Mouse (Mus musculus): ENCODE measurements at regions not wholly inside any gene's neighbourhood (a gene's known extent, or its start where the extent isn't known, plus 50 kb on each side); places are given as distances from the start of the nearest gene placed in this dataset.

DNA sequence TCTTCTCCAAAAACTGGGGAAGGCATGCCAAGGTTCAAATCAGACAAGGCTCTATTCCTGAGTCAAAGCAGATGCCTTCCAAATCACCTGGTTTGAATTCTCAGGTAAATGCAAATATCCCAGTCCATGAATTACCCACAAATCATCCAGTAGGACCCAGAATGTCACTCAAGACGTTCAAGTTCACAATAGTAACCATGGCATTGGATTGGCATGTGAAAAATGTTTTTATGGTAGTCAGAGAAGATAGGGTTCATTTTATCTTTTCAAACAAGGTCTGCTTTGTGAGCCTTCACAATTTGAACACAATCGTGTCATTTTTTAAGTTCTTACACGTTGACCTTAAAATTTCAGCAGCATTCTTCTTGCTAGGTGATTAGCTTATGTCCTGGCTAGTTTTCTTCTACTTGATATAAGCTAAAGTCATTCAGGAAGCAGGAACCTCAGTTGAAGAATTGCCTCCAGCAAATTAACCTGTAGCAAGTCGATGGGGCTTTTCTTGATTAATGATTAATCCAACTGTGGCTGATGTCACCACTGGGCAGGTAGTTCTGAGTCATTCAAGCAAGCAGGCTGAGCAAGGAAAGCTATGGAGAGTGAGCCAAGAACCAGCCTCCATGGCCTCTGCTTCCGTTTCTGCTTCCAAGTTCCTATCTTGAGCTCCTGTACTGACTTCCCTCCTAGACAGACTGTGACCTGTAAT, 165.3 kb upstream of the Sox11 start:
- Histone ChIP-seq H3K4me2 (replicated peaks; ENCODE audit: low read depth, low read length) (no peak overlapping the region), H3K4me1 (ENCODE audit: insufficient read depth, low read length) (peaks cover 18% of the 10 kb centered on the region), H3K4me3 (ENCODE audit: low read length) (no peak overlapping the region), H3K27me3 (ENCODE audit: insufficient read depth, low read length) (no peaks in the 10 kb centered on the region), H3K36me3 (ENCODE audit: insufficient read depth, low read length) (no peaks in the 10 kb centered on the region), H3K9ac (replicated peaks; ENCODE audit: low read length) (no peak overlapping the region), H3K27ac (ENCODE audit: low read length) (peak overlapping the region; percentile 66), H3K9me3 (ENCODE audit: low read length) (no peaks in the 10 kb centered on the region)
- ATAC-seq (ENCODE audit: low FRiP score, low TSS enrichment): peak; percentile 92
- 47% methylated on average over 5 of the region's 5 CpGs for WGBS

DNA sequence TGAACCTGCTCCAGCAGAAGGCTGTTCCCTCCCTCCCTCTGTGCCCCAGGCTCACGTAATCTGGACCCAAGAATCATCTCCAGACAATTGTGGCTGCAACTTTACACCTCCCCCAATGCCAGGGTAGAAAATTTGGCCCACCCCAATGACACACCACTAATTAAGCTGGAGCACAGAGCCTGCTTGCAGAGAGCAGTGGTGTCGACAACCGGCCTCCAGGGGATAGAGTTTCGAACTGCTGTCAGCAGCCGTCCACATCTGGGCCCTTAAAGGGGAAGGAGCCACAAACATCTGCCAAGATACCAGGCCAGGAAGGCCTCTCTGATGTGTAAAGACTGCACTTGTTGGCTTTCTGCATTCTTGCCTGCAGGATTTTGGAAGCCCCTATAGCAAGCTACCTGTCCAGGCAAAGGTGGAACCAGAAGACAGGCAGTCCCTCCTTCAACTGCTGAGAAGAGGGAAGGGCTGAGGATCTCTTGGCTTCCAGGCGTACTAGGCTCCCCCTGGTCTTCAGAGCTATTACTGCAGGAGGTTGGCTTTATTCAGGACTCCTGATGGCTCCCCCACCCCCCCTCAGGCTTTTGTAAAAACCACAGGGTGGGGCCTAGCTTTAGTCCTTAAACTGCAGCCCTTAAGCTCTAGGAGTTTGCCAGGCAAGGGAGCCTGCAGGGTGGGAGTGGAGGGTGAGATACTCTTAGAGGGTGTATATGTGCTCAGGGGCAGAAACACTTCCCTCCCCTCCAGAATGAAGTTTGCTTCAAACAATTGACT, 160.5 kb upstream of the Sox11 start:
- Histone ChIP-seq H3K36me3 (ENCODE audit: insufficient read depth, low read length) (no peaks in the 10 kb centered on the region), H3K27me3 (ENCODE audit: insufficient read depth, low read length) (no peaks in the 10 kb centered on the region), H3K27ac (ENCODE audit: low read length) (no peak overlapping the region), H3K9ac (replicated peaks; ENCODE audit: low read length) (no peak overlapping the region), H3K4me1 (ENCODE audit: insufficient read depth, low read length) (peaks cover 20% of the 10 kb centered on the region), H3K4me3 (ENCODE audit: low read length) (no peak overlapping the region), H3K4me2 (replicated peaks; ENCODE audit: low read depth, low read length) (no peak overlapping the region), H3K9me3 (ENCODE audit: low read length) (no peaks in the 10 kb centered on the region)
- peak; percentile 40; the same call in 1 of the 2 replicates for ATAC-seq (ENCODE audit: low FRiP score, low TSS enrichment)
- 29% methylated on average over 6 of the region's 6 CpGs for WGBS

DNA sequence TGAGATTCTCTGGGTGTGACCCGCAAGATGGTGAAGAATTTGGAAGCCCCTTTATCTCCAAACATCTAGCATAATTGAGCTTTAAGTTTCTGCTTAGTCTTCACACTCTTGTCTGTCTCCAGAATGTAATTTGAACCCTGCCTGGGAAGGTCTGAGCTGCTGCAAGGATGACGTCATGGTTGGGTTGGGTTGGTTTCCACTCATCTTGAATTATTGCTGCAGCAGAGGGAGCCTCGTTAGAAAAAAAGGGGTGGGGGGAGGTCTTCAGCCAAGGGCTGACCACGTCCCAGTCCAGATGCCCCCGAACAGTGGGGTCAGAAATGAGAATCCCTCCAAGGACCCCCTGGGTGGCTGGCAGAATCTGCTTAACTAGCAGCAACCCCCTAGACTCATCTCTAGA, 158.1 kb upstream of the Sox11 start:
- peak; percentile 70 for ATAC-seq (ENCODE audit: low FRiP score, low TSS enrichment)
- H3K9me3 ChIP-seq (ENCODE audit: low read length): no peaks in the 10 kb centered on the region
- no peak overlapping the region for H3K9ac ChIP-seq (replicated peaks; ENCODE audit: low read length)
- H3K27me3 ChIP-seq (ENCODE audit: insufficient read depth, low read length): no peaks in the 10 kb centered on the region
- peaks cover 20% of the 10 kb centered on the region for H3K4me1 ChIP-seq (ENCODE audit: insufficient read depth, low read length)
- H3K27ac ChIP-seq (ENCODE audit: low read length): no peak overlapping the region
- 20% methylated on average over 5 of the region's 5 CpGs for WGBS
- no peaks in the 10 kb centered on the region for H3K36me3 ChIP-seq (ENCODE audit: insufficient read depth, low read length)
- no peak overlapping the region for H3K4me3 ChIP-seq (ENCODE audit: low read length)
- H3K4me2 ChIP-seq (replicated peaks; ENCODE audit: low read depth, low read length): no peak overlapping the region

DNA sequence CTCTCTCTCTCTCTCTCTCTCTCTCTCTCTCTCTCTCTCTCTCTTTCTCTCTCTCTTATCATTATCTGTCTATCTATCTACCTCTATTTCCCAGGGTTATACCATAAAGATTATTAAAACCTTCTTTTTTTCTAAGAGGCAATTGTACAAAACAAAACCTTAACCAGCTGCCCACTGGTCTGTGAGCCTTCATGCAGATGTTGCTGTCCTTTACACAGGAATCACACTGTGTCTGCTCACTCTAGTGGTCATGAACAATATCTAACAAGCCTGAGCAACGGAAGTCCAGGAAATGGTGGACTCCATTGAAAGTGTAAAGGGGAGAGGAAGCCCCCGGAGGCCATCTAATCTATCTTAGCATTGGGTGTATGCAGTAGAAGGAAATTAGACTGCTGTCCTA, 156.9 kb upstream of the Sox11 start:
- H3K9ac ChIP-seq (replicated peaks; ENCODE audit: low read length): no peak overlapping the region
- no peak overlapping the region for H3K27ac ChIP-seq (ENCODE audit: low read length)
- no peak overlapping the region for H3K4me3 ChIP-seq (ENCODE audit: low read length)
- H3K4me2 ChIP-seq (replicated peaks; ENCODE audit: low read depth, low read length): no peak overlapping the region
- H3K27me3 ChIP-seq (ENCODE audit: insufficient read depth, low read length): no peaks in the 10 kb centered on the region
- no peaks in the 10 kb centered on the region for H3K36me3 ChIP-seq (ENCODE audit: insufficient read depth, low read length)
- no peak for ATAC-seq (ENCODE audit: low FRiP score, low TSS enrichment)
- H3K9me3 ChIP-seq (ENCODE audit: low read length): no peaks in the 10 kb centered on the region
- 59% methylated on average over 2 of the region's 2 CpGs for WGBS
- peaks cover 20% of the 10 kb centered on the region for H3K4me1 ChIP-seq (ENCODE audit: insufficient read depth, low read length)

DNA sequence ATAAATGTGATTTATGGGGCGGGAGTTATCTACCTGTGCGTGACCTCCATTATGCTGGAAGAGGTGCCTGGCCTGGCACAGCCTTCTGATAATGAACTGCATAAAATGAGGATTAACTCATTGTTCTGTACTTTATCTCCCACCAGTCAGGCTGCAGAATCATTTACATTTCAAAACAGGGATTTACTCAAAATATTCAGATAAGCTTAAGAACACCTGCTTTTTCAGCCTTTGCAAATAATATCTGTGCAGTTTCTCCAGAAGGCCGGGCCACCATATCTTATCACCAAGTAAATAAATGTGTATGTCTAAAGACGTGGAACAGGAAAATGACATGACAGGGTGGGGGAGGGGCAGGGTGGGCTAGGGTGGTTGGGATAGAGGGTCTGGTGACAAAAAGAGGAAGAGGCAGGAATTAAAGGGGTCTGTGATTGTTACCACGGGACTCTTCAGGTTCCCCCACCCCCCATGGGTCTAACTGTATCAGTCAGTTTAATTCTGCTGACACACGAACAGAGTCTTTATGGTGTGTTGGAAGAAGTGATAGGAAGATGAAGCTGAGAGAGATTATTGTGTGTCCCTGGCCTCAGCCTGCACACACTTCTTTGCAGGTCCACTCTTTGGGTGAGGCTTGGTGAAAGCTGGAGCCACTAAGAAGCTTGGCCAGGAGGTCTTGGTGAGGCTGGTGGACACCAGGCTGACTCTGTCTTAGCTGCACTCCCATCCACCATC, 154.6 kb upstream of the Sox11 start:
- H3K36me3 ChIP-seq (ENCODE audit: insufficient read depth, low read length): no peaks in the 10 kb centered on the region
- no peak overlapping the region for H3K27ac ChIP-seq (ENCODE audit: low read length)
- no peaks in the 10 kb centered on the region for H3K9me3 ChIP-seq (ENCODE audit: low read length)
- H3K4me2 ChIP-seq (replicated peaks; ENCODE audit: low read depth, low read length): no peak overlapping the region
- no peak for ATAC-seq (ENCODE audit: low FRiP score, low TSS enrichment)
- 62% methylated on average over 6 of the region's 6 CpGs for WGBS
- no peaks in the 10 kb centered on the region for H3K27me3 ChIP-seq (ENCODE audit: insufficient read depth, low read length)
- no peak overlapping the region for H3K4me3 ChIP-seq (ENCODE audit: low read length)
- peaks cover 27% of the 10 kb centered on the region for H3K4me1 ChIP-seq (ENCODE audit: insufficient read depth, low read length)
- H3K9ac ChIP-seq (replicated peaks; ENCODE audit: low read length): no peak overlapping the region

DNA sequence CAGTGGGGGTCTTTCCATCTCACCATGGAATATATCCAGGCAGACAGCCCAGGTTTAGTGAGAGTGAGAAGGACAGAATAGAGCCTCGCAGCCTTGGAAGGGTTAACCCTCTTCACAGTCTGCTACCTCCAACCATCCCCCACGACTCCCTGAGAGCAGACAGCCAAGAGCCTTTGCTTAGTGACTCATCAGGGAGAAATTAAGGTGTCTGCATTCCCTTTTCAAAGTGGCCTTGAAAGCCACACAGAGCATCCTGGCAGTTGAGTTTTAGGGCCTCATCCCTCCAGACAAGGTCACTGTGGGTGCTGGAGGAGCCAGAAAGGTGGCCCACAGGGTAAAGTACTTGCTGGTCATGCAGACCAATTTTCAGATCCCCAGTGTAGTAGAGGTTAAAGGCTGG, 149.9 kb upstream of the Sox11 start:
- no peak overlapping the region for H3K4me2 ChIP-seq (replicated peaks; ENCODE audit: low read depth, low read length)
- 8% methylated on average over 2 of the region's 2 CpGs for WGBS
- no peaks in the 10 kb centered on the region for H3K9me3 ChIP-seq (ENCODE audit: low read length)
- no peak overlapping the region for H3K9ac ChIP-seq (replicated peaks; ENCODE audit: low read length)
- peaks cover 17% of the 10 kb centered on the region for H3K4me1 ChIP-seq (ENCODE audit: insufficient read depth, low read length)
- H3K27me3 ChIP-seq (ENCODE audit: insufficient read depth, low read length): no peaks in the 10 kb centered on the region
- H3K27ac ChIP-seq (ENCODE audit: low read length): no peak overlapping the region
- ATAC-seq (ENCODE audit: low FRiP score, low TSS enrichment): peak; percentile 85
- no peak overlapping the region for H3K4me3 ChIP-seq (ENCODE audit: low read length)
- H3K36me3 ChIP-seq (ENCODE audit: insufficient read depth, low read length): no peaks in the 10 kb centered on the region

DNA sequence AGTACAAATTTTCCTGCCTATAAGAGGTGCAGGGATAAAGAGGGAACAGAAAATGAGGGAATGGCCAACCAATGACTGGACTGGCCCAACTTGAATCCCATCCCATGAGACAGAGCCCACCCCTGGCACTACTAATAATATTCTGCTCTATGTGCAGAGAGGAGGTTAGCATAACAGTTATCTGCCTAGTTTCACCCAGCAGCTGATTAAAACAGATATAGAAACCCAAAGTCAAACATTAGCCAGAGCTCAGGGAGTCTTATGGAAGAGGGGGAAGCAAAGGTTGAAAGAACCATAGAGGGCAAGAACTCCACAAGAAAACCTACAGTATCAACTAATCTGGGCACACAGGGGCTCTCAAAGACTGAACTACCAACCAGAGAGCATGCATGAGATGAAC, 138.9 kb upstream of the Sox11 start:
- no peak overlapping the region for H3K9ac ChIP-seq (replicated peaks; ENCODE audit: low read length)
- H3K4me2 ChIP-seq (replicated peaks; ENCODE audit: low read depth, low read length): no peak overlapping the region
- peak overlapping the region; percentile 28; the same call in 1 of the 2 replicates for H3K27ac ChIP-seq (ENCODE audit: low read length)
- peaks cover 6% of the 10 kb centered on the region; the same call in 1 of the 2 replicates for H3K4me1 ChIP-seq (ENCODE audit: insufficient read depth, low read length)
- ATAC-seq (ENCODE audit: low FRiP score, low TSS enrichment): no peak
- H3K36me3 ChIP-seq (ENCODE audit: insufficient read depth, low read length): no peaks in the 10 kb centered on the region
- H3K4me3 ChIP-seq (ENCODE audit: low read length): no peak overlapping the region
- no peaks in the 10 kb centered on the region for H3K9me3 ChIP-seq (ENCODE audit: low read length)
- H3K27me3 ChIP-seq (ENCODE audit: insufficient read depth, low read length): no peaks in the 10 kb centered on the region

DNA sequence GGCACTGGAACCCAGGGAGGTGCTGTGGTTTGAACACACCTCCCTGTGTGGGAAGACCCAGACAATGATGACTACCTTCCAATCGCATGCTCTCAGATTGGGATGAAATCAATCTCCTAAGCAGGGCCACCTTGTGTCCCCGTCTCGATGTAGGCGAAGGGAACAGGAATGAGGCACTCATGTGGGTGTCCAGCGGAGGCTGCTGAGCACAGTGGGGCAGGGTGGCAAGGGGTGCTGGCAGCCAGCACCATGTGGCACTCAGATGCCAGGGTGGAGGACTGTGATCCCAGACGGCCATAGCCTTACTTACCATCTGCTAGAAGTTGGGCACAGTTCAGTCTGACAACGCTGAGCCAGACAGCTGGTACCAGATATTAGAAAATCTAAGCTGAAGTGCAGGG, 137.2 kb upstream of the Sox11 start:
- no peaks in the 10 kb centered on the region for H3K27me3 ChIP-seq (ENCODE audit: insufficient read depth, low read length)

DNA sequence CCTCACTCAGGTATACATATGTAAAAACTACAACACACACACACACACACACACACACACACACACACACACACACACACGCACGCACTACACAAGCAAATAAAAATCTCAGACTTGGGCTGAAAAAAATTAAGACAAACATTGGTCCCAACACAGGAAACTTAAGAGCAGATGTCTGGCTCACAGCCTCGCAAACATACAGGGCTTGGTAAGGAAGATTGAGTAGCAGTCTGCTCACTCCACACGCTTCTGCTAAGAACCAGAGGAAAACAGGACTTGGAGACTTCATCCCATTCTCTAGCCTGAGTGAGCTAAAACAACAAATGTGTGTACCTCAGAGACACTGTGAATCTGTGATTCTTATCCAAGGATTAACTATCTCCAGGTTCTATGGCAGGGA, 132.3 kb upstream of the Sox11 start:
- Histone ChIP-seq H3K4me2 (replicated peaks; ENCODE audit: low read depth, low read length) (no peak overlapping the region), H3K36me3 (ENCODE audit: insufficient read depth, low read length) (no peaks in the 10 kb centered on the region), H3K9me3 (ENCODE audit: low read length) (no peaks in the 10 kb centered on the region), H3K4me1 (ENCODE audit: insufficient read depth, low read length) (peaks cover 5% of the 10 kb centered on the region; the same call in 1 of the 2 replicates), H3K9ac (replicated peaks; ENCODE audit: low read length) (no peak overlapping the region), H3K4me3 (ENCODE audit: low read length) (no peak overlapping the region), H3K27ac (ENCODE audit: low read length) (no peak overlapping the region), H3K27me3 (ENCODE audit: insufficient read depth, low read length) (no peaks in the 10 kb centered on the region)
- no peak for ATAC-seq (ENCODE audit: low FRiP score, low TSS enrichment)
- WGBS: 47% methylated on average over 4 of the region's 4 CpGs

More for the DNA sequence above, 137.2 kb upstream of the Sox11 start:
- Histone ChIP-seq H3K4me3 (ENCODE audit: low read length) (no peak overlapping the region), H3K9me3 (ENCODE audit: low read length) (no peaks in the 10 kb centered on the region), H3K27ac (ENCODE audit: low read length) (no peak overlapping the region), H3K9ac (replicated peaks; ENCODE audit: low read length) (no peak overlapping the region), H3K4me2 (replicated peaks; ENCODE audit: low read depth, low read length) (no peak overlapping the region), H3K4me1 (ENCODE audit: insufficient read depth, low read length) (peaks cover 6% of the 10 kb centered on the region; the same call in 1 of the 2 replicates), H3K36me3 (ENCODE audit: insufficient read depth, low read length) (no peaks in the 10 kb centered on the region)
- 91% methylated on average over 7 of the region's 7 CpGs for WGBS
- no peak for ATAC-seq (ENCODE audit: low FRiP score, low TSS enrichment)
